Mouse (Mus musculus): ENCODE data around the gene Tns4.

Tns4 gene

GRCm38 (mm10) chr11:99089077-99089601 lies at the start of gene Tns4:
Gene Tns4, minus strand, starts transcription at chr11:99089306.
- DNase-seq (ENCODE audit: low spot score in 2 of 2) = no peak

- DNase-seq (ENCODE audit: low spot score in 2 of 2) = no peak
Measured at GRCm38 (mm10) chr11:99137385-99137784, 48.3 kb upstream of the Tns4 start.

GRCm38 (mm10) chr11:99136961-99137360 lies 47.9 kb upstream of the Tns4 start:
- no peak for DNase-seq (ENCODE audit: low spot score in 2 of 2)

- DNase-seq (ENCODE audit: low spot score in 2 of 2) = no peak
Measured at GRCm38 (mm10) chr11:99136361-99136760, 47.3 kb upstream of the Tns4 start.

- no peak for DNase-seq (ENCODE audit: low spot score in 2 of 2)
Measured at GRCm38 (mm10) chr11:99135047-99135440, 45.9 kb upstream of the Tns4 start.

- DNase-seq (ENCODE audit: low spot score in 2 of 2) = no peak
Measured at GRCm38 (mm10) chr11:99134266-99135046, 45.4 kb upstream of the Tns4 start.

- DNase-seq (ENCODE audit: low spot score in 2 of 2) = no peak
Measured at GRCm38 (mm10) chr11:99133285-99133897, 44.3 kb upstream of the Tns4 start.

GRCm38 (mm10) chr11:99132091-99132730 lies 43.1 kb upstream of the Tns4 start:
- peak; percentile 52 to 76 for DNase-seq (ENCODE audit: low spot score in 2 of 2)

GRCm38 (mm10) chr11:99131463-99131840 lies 42.3 kb upstream of the Tns4 start:
- DNase-seq (ENCODE audit: low spot score in 2 of 2) = no peak

- DNase-seq (ENCODE audit: low spot score in 2 of 2) = no peak
Measured at GRCm38 (mm10) chr11:99130736-99131462, 41.8 kb upstream of the Tns4 start.

GRCm38 (mm10) chr11:99129287-99129686 lies 40.2 kb upstream of the Tns4 start:
- DNase-seq (ENCODE audit: low spot score in 2 of 2) = no peak

- DNase-seq (ENCODE audit: low spot score in 2 of 2) = no peak
Measured at GRCm38 (mm10) chr11:99127785-99128682, 38.9 kb upstream of the Tns4 start.

- DNase-seq (ENCODE audit: low spot score in 2 of 2) = no peak
Measured at GRCm38 (mm10) chr11:99126482-99127253, 37.6 kb upstream of the Tns4 start.

GRCm38 (mm10) chr11:99124635-99125029 lies 35.5 kb upstream of the Tns4 start:
- no peak for DNase-seq (ENCODE audit: low spot score in 2 of 2)

- DNase-seq (ENCODE audit: low spot score in 2 of 2) = peak; percentile 53 to 68
Measured at GRCm38 (mm10) chr11:99123977-99124634, 35.0 kb upstream of the Tns4 start.

- no peak for DNase-seq (ENCODE audit: low spot score in 2 of 2)
Measured at GRCm38 (mm10) chr11:99122703-99123102, 33.6 kb upstream of the Tns4 start.

- no peak for DNase-seq (ENCODE audit: low spot score in 2 of 2)
Measured at GRCm38 (mm10) chr11:99121218-99121631, 32.1 kb upstream of the Tns4 start.

- DNase-seq (ENCODE audit: low spot score in 2 of 2) = no peak
Measured at GRCm38 (mm10) chr11:99120524-99121217, 31.6 kb upstream of the Tns4 start.

- DNase-seq (ENCODE audit: low spot score in 2 of 2) = no peak
Measured at GRCm38 (mm10) chr11:99118963-99119362, 29.9 kb upstream of the Tns4 start.

Data from natural killer cell, adult 2 months (primary cell).